Mouse (Mus musculus) frontal cortex, postnatal 14 days (tissue): ENCODE measurements around the gene Lrrc28.

Experiments used
- DNase-seq, 2 experiments: peaks; one replicate each; pipeline ENCODE4 v3.0.0; 2022; ENCODE audit warnings: low spot score in 2 of 2

The Lrrc28 gene

DNA sequence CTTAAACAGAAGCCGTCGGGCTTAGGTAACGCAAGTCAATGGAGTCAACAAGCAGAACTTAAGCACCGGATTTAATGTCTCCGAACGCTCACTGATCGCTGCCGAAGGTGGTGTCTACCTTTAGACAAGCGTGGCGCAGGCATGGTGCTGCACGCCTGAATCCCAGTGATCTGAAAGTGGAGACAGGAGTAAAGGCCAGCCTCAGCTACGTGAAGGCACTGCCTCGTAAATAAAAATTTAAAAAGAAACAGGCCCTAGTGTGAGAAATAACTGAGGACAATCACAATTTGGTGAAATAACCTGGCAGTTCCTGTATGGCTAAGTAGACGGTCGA is 580 bp upstream of the Lrrc28 start:
- DNase-seq, result no peak

DNA sequence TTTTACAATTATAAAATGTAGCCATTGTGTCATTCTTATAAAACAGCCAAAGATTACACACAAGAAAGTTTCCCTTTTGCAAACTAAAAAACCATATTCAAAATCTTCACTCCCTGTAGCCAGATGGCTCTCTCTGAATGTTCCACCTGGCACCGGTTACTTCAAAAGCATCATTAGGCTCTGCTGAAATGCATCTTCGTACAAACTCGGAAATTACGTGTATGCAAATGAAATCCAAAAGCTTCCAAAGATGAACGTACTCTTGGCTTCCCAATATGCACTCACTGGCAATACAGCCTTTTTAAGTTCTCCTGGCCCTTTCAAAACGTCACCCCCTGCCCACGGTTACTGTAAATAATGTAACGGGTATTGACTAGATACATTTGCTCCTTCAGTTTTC is 777 bp downstream of the Lrrc28 start:
- DNase-seq, result no peak

DNA sequence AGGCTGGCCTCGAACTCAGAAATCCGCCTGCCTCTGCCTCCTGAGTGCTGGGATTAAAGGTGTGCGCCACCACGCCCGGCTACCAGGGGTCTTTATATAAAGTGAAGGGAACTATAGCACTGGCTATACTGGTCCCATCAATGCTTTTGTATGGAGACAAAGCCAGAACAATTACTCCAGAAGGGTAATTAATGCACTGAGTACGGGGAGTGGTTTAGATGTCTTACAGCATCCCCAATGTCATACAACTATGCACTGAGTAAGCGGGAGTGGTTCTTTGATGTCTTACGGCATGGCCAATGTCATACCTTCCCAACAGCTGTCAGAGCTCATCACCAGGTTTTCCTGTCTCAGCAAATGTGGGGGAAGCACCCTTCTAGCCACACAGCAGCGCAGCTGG is 2.1 kb downstream of the Lrrc28 start:
- DNase-seq, result no peak

DNA sequence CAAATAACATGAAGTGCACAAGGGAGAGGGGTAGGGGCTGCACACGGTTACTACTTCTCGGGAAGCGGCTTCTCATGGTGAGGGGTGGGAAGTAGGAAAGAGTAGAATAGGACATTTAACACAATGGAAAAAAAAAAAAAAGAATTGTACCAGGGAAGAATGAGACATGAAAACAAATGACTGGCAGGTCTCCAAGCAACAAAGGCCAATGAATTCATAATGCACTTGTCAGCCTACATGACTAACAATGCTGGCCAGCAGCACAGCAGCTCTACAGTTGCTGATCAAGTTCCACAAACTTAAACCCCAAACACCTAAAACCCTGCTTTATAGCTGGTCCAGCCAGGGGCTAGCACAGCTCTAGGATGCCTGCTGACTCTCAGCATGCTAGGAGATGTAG is 6.1 kb downstream of the Lrrc28 start:
- no peak for DNase-seq

DNA sequence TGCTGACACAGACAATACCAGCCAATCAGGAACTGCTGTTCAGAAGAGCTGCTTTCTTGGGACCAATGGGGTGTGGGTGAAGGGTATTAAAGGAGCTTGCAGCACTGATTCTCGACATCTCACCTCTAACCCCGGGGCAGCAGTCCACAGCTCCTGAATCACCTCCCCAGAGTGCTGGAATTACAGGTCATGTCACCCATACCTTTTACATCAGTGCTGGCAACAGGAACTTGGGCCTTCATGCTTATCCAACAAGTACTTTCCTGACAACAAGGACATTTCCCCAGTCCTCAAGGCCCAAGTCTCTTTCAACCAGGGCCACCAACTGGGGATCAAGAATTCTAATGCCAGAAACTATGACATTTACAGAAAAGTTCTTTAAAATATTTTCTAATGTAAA is 8.9 kb downstream of the Lrrc28 start:
- no peak for DNase-seq

DNA sequence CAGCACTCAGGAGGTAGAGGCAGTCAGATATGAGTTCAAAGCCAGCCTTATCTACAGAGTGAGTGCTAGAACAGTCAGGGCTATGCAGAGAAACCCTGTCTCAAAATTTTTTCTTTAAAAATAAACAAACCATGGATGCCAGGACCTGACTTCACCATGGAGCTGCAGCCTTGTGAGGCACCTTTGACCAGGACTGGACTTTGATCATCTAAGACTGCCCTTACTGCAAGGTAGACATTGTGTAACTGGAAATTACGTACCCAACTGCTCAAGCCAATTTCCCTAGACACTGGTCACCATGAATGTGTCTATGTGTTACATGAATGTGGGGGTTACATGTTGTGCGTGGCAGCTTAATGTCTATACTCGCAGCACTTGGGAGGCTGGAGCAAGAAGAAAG is 10.9 kb downstream of the Lrrc28 start:
- no peak for DNase-seq

DNA sequence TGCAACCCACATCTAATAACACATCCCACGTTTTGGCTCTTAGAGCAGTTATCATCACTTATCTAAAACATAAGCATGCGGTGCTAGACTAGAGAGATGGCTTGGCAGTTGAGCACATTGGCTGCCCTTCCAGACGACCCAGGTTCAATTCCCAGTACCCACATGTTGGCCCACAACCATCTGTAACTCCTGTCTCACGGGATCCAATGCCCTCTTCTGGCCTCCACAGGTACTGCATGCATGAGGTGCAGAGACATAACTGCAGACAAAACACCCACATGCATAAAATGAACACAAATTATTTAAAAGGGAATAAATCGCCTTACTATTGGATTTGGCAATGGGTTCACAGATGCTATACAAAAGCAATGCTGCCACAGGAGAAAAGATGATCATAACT is 12.7 kb downstream of the Lrrc28 start:
- no peak for DNase-seq

DNA sequence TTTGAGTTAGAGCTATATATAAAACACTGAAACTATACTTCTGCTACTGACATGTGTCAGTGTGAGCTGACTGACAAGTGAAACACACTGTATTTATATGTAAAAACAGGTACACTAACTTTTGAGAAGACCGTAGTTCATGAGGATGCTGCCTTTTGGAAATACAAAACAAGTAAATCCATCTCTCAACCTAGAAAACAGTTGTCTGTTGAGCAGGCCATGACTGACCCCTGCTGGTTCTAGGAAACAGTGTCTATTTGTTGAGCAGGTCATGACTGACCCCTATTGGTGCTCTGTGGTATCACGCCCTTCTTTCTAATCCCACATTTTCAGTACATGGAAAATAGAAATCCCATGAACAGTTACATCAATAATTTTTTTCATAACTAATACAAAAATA is 14.3 kb downstream of the Lrrc28 start:
- DNase-seq, result peak; percentile 45 to 79

DNA sequence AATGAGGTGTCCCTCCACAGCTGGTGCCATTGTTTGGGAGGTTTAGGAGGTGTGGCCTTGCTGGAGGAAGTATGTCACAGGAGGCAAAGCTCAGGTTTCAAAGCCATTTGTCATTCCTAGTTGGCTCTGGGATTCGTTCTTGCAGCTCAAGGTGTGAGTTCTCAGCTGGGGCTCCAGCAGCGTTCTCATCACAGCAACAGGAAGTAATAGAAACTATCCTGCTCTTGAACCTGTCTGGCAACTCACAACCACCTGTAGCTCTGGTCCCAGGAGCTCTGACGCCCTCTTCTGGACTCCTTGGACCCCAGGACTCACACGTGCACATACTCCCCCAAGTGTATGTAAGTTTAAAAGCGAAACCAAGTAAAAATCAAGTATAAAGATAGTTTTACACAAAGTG is 15.4 kb downstream of the Lrrc28 start:
- DNase-seq, result no peak

DNA sequence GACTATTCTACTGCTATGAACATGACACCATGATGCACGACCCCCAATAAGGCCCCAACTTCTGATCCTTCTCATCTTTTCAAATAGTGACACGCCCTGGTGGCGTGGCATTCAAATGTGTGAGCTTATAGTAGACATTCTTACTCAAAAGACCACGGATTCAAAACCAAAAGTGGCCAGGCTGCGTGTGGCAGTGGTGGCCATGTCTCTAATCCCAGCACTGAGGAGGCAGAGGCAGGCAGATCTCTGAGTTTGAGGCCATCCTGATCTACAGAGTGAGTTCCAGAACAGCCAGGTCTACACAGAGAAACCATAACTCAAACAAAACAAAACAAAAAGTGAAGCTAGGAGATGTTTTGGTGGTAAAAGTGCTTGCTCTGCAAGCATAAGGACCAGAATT is 18.4 kb downstream of the Lrrc28 start:
- no peak for DNase-seq

DNA sequence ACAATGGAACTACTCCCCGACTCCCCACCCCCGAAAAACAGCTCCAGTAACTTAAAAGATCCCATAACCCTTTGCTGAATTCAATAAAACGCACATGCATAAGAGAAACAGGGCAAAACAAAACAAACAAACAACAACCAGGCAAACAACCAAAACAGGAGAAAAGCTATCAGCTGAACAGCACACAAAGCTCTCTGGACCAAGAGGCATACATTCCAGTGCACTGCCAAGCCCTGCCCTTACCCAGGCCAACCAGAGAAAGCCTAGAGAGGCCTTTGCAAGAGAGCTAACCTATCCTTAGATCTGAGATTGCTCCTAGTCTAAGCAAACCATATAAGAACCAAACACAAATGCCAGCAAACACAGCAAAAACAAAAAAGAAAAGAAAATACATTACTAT is 22.9 kb downstream of the Lrrc28 start:
- no peak for DNase-seq

DNA sequence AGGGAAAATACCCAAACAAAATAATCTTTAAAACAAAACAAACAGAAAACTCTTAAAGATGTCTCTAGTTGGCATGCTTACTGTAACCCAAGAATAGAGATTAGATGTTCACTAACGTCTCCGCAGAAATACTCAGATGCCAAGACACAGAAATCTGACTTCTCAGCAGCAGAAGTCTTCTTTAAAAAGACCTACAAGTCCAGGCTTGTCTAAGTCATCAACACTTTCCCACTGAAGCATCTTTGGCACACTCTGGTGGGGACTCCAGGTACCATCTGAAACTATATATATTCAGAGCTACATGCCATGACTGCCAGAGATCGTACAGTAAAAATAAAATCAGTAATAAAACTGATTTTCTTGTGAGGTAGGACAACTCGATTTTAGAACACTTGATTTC is 25.2 kb downstream of the Lrrc28 start:
- no peak for DNase-seq

DNA sequence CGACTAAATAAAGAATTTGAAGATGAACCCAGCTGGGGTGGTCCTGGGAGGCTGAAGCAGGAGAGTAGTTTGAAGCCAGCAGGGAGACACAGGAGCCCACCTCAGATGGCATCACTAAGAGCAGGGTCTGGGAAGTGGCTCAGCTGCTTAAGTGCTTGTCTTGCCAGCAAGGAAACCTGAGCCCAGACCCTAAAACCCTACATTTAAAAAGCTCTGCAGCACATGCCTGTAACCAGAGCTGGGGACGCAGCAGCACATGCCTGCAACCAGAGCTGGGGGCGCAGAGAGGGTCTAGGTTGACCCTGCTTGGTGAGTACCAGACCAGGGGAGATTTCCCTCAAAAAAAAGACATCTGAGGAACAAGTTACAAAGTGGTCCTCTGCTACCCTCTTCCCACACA is 26.8 kb downstream of the Lrrc28 start:
- DNase-seq, result no peak

DNA sequence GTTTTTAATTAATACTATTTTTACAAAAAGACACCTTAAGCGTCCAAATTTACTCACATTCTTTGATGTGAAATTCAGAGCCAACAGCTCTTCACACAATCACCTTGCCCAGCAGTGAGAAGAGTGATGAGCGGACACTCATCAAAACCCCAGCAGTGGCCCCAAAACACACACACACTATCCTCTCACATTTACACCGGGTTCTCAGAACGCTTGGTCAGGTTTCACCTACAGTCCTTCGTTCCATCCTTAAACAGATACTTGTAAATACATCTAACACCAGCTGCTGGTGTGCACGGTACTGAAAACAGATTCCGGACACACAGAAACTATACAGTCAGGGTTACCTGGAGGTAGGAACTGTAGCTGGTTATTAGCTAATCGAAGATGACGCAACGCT is 27.4 kb downstream of the Lrrc28 start:
- no peak for DNase-seq

DNA sequence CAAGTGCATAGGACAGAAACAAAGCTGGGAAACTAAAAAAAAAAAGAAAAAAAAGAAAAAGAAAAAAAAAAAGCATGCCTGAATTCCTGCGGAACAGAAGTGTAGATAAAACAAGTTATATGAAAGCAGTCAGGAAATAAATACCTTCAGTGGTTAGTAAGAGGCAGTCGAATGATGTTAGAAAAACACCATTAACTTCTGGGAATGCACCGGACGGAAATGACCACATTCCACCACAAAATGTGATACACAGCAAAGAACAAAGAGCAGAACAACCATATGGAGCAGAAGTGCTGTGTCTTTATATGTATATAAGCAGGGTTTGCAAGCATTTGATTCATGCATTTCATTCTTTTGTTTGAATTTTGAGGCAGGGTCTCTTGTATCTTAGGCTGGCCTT is 28.2 kb downstream of the Lrrc28 start:
- DNase-seq, result no peak

DNA sequence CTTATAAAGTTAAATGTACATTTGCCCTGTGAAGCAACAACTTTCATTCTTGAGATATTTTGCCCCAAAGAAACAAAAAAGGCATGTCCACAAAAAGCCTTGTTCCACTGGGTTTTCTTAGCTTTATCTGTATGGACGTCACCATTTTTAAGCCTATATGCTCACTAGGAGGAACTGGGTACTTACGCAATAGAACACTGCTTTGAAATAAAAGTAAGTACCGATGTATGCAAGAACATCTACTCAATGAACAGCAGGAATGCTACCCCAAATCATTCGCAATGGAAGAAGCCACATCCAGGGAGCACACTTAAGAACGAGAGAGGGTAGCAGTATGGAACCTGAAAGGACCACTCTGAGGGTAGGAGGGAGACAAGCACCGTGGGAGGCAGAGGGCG is 30.6 kb downstream of the Lrrc28 start:
- DNase-seq, result no peak

DNA sequence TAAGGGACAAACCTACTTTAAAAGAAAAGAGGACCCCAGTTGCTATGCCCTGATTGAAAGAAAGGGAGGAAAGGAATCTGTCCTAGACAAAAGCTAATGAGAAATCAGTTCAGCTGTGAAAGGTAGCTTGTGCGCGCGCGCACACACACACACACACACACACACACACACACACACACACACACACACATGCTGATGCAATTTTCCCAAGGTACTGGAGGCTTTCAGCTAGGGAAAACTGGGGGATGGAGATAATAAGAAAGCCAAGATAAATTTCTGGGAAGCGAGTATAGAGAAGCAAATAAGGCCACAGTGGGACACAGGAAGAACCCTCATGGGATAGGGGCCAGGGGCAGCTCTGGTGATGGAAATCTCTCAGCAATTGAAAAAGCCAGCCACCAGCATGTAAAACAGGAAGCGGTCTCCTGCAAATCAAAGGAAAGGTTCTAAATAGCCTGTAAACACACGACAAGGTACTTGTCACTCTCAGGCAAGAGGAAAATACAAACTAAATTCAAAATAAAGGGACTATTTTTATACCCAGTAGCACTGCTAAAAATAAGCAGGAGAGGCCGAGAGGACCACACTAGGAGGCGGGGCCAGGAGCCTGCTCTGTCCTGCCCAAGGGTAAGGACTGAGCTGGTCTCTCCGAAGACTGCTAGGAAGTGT is 31.1 kb downstream of the Lrrc28 start:
- no peak for DNase-seq

DNA sequence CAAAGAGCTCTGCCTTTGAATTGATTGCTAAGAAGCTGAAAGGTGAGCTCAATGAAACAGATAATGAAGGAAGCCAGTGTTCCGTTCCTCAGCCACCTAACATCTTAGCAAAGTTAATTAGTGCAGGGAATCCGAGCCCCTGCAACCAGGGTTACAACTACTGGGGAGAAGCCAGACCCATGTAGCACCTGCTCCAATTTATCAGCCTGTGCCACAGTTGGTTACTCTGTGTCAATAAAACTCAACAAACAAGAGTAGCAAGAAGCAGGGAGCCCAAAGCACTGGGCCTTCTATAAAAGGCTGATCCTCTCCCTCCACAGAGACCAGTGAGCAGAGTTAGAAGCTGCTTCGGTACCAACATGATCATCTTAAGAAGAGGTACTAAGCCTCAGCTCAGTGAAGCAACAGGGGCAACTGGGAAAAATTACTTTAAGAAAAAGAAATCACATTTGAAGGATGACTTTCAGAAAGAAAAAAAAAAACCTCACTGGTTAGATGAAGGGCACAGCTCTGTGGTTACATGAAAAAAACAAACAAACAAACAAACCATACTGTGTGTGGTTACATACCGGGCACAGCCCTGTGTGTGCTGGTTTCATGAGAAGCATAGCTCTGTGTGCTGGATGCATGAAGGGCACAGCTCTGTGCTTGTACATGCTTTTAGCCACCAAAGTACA is 36.6 kb downstream of the Lrrc28 start:
- no peak for DNase-seq

DNA sequence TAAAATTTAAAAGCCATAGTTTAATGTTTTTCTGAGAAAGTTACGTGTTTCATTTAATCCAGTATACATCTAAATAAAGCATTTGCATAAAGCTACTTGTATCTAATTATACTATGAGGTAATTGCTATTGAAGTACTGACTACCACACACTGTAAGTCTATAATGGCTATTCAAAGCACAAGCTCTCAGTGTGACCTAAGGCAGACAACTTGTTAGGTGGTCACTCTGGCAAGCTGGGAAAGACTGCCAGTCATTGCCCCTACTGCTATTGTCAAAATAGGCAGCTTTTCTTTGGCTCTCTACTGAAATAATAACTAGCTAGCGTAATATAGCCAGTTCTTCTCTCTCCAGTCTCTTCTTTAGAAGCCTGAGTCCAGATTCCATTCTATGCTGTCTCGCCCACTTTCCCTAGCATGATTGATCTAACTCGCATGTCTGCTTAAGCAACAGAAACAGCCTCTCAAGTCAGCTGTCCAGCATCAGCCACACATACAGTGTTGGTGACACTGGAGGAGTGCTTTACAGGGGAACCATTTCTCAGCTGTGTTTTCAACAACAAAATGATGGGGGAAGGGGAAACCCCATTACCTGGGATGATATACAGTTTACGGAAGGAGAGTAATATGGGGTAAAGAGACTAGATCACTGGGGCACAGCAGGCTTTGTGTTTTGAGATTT is 37.3 kb downstream of the Lrrc28 start:
- no peak for DNase-seq

DNA sequence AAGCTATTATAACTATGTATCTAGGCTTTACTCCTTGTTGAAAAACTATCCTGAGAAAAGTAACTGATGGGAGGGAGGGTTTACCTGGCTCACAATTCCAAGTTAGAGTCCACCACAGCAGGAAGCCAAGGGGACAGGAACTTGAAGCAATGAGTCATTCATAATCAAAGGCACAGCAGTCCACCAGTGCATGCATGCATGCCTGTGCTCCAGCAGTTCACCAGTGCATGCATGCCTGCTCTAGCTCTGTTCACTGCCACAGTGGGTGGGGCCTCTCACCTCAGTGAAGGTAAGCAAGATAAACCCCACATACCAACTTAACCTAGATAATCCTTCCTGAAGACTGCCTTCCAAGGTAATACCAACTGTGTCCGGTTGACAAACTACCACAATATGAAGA is 38.8 kb downstream of the Lrrc28 start:
- DNase-seq, result no peak

DNA sequence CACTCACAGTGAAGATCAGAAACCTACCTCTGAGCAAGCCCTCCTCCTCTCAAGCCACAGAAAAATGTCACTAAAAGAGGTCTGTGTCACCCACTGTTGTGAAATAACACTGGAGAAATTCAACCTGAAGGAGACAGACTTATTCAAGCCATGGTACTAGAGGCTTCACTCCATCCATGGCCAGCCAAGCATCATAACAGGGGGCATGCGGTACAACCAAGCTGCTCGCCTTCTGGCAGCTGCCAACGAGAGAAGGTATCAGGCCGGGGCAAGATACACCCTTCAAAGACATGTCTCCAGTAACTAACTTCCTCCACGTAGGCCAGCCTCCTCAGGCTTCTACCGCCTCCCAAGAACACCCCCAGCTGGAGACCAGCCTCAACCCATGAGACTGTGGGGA is 40.0 kb downstream of the Lrrc28 start:
- no peak for DNase-seq

DNA sequence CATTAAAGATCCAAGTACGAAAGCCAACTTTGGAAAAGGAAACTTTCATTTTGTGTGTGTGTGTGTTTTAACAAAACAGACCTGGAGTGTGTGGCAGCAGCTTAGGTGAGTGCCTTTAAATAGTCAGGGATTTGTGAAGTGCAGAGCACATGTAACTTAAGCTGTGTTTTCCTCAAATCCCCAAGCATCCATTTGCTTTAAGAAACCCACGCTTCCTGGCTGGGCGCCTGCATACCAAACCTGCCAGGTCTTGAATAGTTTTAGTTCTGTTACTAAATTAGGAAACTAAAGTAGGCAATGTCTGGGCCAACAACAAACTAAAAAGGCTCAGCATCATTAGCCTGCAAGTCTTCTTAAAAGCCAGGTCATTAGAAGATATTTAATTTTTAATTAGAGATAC is 47.0 kb downstream of the Lrrc28 start:
- DNase-seq, result peak; percentile 43 to 60

DNA sequence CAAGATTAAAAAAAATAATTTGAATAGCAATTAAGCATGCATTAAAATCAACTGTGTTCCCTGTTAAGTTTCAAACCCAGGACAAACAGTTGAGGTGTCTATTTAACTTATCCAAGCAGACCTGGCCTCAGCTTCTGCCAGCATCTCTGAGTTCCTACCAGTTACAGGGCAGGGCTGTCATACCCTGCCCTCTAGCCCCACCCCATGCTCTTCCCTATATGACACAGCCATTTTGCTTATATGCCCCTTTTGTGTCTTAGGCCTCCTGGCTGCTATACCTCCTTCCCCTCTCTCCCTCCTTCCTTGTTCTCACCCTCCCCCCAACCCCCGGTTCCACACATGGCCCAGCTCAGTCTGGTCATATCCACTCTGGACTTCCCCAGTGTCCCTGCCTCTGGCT is 48.1 kb downstream of the Lrrc28 start:
- DNase-seq, result no peak

DNA sequence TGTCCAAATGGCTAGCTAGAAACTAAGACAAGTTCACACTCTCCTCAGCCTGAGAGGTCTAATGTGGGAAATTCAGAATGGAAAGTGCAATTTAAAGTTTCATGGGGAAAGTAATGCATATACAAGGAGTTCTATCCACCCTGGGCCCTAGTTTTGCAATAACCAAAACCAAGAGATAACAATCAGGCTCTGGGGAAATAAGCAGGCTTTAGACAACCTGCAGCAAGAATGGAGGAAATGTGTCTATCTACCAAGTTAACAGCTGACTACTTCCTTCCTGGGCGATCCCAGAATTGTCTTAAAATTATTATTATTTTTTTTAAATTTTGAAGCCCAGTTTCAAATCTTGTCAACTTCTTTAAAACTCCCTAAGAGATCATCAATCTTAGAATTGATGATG is 48.7 kb downstream of the Lrrc28 start:
- DNase-seq, result no peak
